Mouse (Mus musculus): ENCODE measurements around the gene Tspan4. TPM values are rescaled to one million over a fixed set of nuclear protein-coding genes. Genes with fewer than 3 reads are reported as not detected.
A peak's percentile ranks its signal among the peaks of the same experiment; 100 is the strongest.

Tspan4 gene
- total and polyA plus RNA-seq, 2 experiments from 2014 or later = 72.2 to 84.2 TPM

DNA sequence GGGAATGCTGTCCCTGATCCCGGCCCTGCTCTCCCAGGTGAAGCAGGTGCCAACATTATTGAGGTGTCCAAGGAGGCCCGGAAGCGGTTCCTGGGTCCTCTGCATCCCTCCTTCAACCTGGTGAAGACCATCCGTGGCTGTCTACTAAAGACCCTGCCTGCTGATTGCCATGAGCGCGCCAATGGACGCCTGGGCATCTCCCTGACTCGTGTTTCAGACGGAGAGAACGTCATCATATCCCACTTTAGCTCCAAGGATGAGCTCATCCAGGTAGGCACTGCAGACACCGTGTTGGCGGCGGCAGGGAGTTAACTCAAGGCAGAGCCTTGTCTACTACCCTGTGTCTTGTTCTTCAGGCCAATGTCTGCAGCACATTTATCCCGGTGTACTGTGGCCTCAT is 17.8 kb upstream of the Tspan4 start:
- 88% methylated on average over 14 of the region's 14 CpGs for WGBS
- DNase-seq (ENCODE audit: low spot score) = no peak
- H3K27me3 ChIP-seq (ENCODE audit: control insufficient read depth, insufficient read depth, low read length) = no peaks in the 10 kb centered on the region
- peak overlapping the region; percentile 64; the same call in 1 of the 2 replicates for H3K4me2 ChIP-seq (ENCODE audit: low read depth, low read length)
- no peak for TF ChIP-seq CTCF (IDR thresholded peaks at IDR 0.05; ENCODE audit: low read depth)
- no peak for TF ChIP-seq EP300 (IDR thresholded peaks at IDR 0.05; ENCODE audit: low read depth)
- H3K9ac ChIP-seq (replicated peaks; ENCODE audit: low read depth, low read length) = no peak overlapping the region
- H3K4me1 ChIP-seq (ENCODE audit: control insufficient read depth, insufficient read depth) = peaks cover 26% of the 10 kb centered on the region
- no peaks in the 10 kb centered on the region for H3K9me3 ChIP-seq (replicated peaks; ENCODE audit: control insufficient read depth, low read length)
- peak overlapping the region; percentile 98; the same call in 1 of the 2 replicates for H3K27ac ChIP-seq (ENCODE audit: low read depth)
- peaks cover 33% of the 10 kb centered on the region for H3K36me3 ChIP-seq (replicated peaks; ENCODE audit: control insufficient read depth, insufficient read depth, low read length)
- no peak for ATAC-seq (ENCODE audit: insufficient read depth, low read depth)
- no peak overlapping the region for H3K4me3 ChIP-seq (ENCODE audit: low read depth, low read length)

DNA sequence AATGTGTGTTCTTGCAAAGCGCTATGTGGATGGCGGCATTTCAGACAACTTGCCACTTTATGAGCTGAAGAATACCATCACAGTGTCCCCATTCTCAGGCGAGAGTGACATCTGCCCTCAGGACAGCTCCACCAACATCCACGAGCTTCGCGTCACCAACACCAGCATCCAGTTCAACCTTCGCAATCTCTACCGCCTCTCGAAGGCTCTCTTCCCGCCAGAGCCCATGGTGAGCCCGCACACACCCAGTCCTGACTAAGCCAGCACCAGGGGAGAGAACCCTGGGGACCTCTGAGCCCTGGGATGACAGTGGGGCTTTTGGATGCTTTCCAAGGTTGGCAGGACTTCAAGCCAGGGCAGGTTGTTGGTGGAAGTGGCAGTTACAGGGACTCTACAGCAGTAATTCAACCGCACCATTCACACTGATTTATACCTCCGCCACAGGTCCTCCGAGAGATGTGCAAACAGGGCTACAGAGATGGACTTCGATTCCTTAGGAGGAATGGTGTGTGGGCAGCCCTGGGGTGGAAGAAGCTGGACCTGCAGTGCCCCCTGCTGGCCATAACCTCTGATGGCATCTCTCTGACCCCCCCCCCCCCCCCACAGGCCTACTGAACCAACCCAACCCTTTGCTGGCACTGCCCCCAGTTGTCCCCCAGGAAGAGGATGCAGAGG is 16.9 kb upstream of the Tspan4 start:
- peaks cover 33% of the 10 kb centered on the region for H3K36me3 ChIP-seq (replicated peaks; ENCODE audit: control insufficient read depth, insufficient read depth, low read length)
- H3K4me2 ChIP-seq (ENCODE audit: low read depth, low read length) = no peak overlapping the region
- DNase-seq (ENCODE audit: low spot score) (peak; percentile 48), ATAC-seq (ENCODE audit: insufficient read depth, low read depth) (no peak)
- H3K27ac ChIP-seq (ENCODE audit: low read depth) = no peak overlapping the region
- no peaks in the 10 kb centered on the region for H3K9me3 ChIP-seq (replicated peaks; ENCODE audit: control insufficient read depth, low read length)
- WGBS = 79% methylated on average over 15 of the region's 15 CpGs
- no peak overlapping the region for H3K4me3 ChIP-seq (ENCODE audit: low read depth, low read length)
- H3K4me1 ChIP-seq (ENCODE audit: control insufficient read depth, insufficient read depth) = peaks cover 26% of the 10 kb centered on the region
- H3K27me3 ChIP-seq (ENCODE audit: control insufficient read depth, insufficient read depth, low read length) = no peaks in the 10 kb centered on the region
- TF ChIP-seq CTCF (IDR thresholded peaks at IDR 0.05; ENCODE audit: low read depth) (peak; percentile 47), EP300 (IDR thresholded peaks at IDR 0.05; ENCODE audit: low read depth) (no peak)
- H3K9ac ChIP-seq (replicated peaks; ENCODE audit: low read depth, low read length) = no peak overlapping the region

DNA sequence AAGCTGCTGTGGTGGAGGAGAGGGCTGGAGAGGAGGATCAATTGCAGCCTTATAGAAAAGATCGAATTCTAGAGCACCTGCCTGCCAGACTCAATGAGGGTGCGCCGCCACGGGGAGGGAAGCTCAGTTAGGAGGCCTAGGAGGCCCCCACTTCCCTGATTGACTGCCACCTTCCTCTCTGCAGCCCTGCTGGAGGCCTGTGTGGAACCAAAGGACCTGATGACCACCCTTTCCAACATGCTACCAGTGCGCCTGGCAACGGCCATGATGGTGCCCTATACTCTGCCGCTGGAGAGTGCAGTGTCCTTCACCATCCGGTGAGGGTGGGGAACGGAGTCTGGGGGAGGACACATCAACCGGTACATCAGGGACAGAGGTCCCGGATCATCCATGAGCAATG is 16.4 kb upstream of the Tspan4 start:
- Histone ChIP-seq H3K9ac (replicated peaks; ENCODE audit: low read depth, low read length) (no peak overlapping the region), H3K4me2 (ENCODE audit: low read depth, low read length) (no peak overlapping the region), H3K27ac (ENCODE audit: low read depth) (no peak overlapping the region), H3K4me1 (ENCODE audit: control insufficient read depth, insufficient read depth) (peaks cover 26% of the 10 kb centered on the region), H3K9me3 (replicated peaks; ENCODE audit: control insufficient read depth, low read length) (no peaks in the 10 kb centered on the region), H3K4me3 (ENCODE audit: low read depth, low read length) (no peak overlapping the region), H3K36me3 (replicated peaks; ENCODE audit: control insufficient read depth, insufficient read depth, low read length) (peaks cover 33% of the 10 kb centered on the region), H3K27me3 (ENCODE audit: control insufficient read depth, insufficient read depth, low read length) (peaks cover 5% of the 10 kb centered on the region; the same call in 1 of the 2 replicates)
- ATAC-seq (ENCODE audit: insufficient read depth, low read depth) (no peak), DNase-seq (ENCODE audit: low spot score) (no peak)
- TF ChIP-seq CTCF (IDR thresholded peaks at IDR 0.05; ENCODE audit: low read depth) (no peak), EP300 (IDR thresholded peaks at IDR 0.05; ENCODE audit: low read depth) (no peak)
- 95% methylated on average over 11 of the region's 11 CpGs for WGBS

DNA sequence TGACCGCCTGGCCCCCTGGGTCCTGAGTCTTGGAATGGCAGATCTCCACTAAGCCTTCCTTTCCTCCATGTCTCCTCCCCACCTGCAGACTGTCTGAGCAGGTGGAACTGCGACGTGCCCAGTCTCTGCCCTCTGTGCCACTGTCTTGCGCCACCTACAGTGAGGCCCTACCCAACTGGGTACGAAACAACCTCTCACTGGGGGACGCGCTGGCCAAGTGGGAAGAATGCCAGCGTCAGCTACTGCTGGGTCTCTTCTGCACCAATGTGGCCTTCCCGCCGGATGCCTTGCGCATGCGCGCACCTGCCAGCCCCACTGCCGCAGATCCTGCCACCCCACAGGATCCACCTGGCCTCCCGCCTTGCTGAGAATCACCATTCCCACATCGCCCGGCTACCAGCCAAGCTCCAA is 15.7 kb upstream of the Tspan4 start:
- no peak for TF ChIP-seq CTCF (IDR thresholded peaks at IDR 0.05; ENCODE audit: low read depth)
- TF ChIP-seq EP300 (IDR thresholded peaks at IDR 0.05; ENCODE audit: low read depth) = no peak
- H3K36me3 ChIP-seq (replicated peaks; ENCODE audit: control insufficient read depth, insufficient read depth, low read length) = peaks cover 33% of the 10 kb centered on the region
- no peak for DNase-seq (ENCODE audit: low spot score)
- no peaks in the 10 kb centered on the region for H3K9me3 ChIP-seq (replicated peaks; ENCODE audit: control insufficient read depth, low read length)
- H3K9ac ChIP-seq (replicated peaks; ENCODE audit: low read depth, low read length) = no peak overlapping the region
- no peak overlapping the region for H3K4me3 ChIP-seq (ENCODE audit: low read depth, low read length)
- ATAC-seq (ENCODE audit: insufficient read depth, low read depth) = no peak
- H3K4me2 ChIP-seq (ENCODE audit: low read depth, low read length) = no peak overlapping the region
- H3K27ac ChIP-seq (ENCODE audit: low read depth) = no peak overlapping the region
- peaks cover 12% of the 10 kb centered on the region; the same call in 1 of the 2 replicates for H3K27me3 ChIP-seq (ENCODE audit: control insufficient read depth, insufficient read depth, low read length)
- 91% methylated on average over 17 of the region's 17 CpGs for WGBS
- H3K4me1 ChIP-seq (ENCODE audit: control insufficient read depth, insufficient read depth) = peaks cover 26% of the 10 kb centered on the region

DNA sequence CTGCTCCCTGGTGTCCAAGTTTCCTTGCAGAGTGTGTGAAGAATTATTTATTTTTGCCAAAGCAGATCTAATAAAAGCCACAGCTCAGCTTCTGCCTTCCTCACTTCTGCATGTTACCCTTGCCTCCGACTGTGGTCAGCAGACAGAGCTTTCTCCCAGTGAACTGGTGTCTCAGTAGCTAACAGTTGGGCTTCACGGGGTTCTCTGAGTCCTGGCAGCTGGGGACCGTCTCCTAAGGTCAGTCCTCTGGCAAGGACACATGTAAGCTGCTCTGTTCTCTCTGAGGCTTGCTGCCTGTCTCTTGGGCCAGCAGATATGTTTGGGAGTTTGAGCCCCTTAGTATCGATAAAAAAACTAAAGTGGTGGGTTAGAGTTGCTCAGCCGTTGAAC is 15.0 kb upstream of the Tspan4 start:
- no peak overlapping the region for H3K27ac ChIP-seq (ENCODE audit: low read depth)
- no peaks in the 10 kb centered on the region for H3K9me3 ChIP-seq (replicated peaks; ENCODE audit: control insufficient read depth, low read length)
- H3K36me3 ChIP-seq (replicated peaks; ENCODE audit: control insufficient read depth, insufficient read depth, low read length) = peaks cover 33% of the 10 kb centered on the region
- no peak for ATAC-seq (ENCODE audit: insufficient read depth, low read depth)
- peaks cover 16% of the 10 kb centered on the region; the same call in 1 of the 2 replicates for H3K27me3 ChIP-seq (ENCODE audit: control insufficient read depth, insufficient read depth, low read length)
- H3K4me3 ChIP-seq (ENCODE audit: low read depth, low read length) = no peak overlapping the region
- WGBS = 63% methylated on average over 5 of the region's 5 CpGs
- no peak for DNase-seq (ENCODE audit: low spot score)
- no peak overlapping the region for H3K9ac ChIP-seq (replicated peaks; ENCODE audit: low read depth, low read length)
- peaks cover 21% of the 10 kb centered on the region for H3K4me1 ChIP-seq (ENCODE audit: control insufficient read depth, insufficient read depth)
- no peak overlapping the region for H3K4me2 ChIP-seq (ENCODE audit: low read depth, low read length)
- no peak for TF ChIP-seq CTCF (IDR thresholded peaks at IDR 0.05; ENCODE audit: low read depth)
- TF ChIP-seq EP300 (IDR thresholded peaks at IDR 0.05; ENCODE audit: low read depth) = no peak
